Mouse (Mus musculus): ENCODE data around the gene Gm13941.

Gene Gm13941

DNA sequence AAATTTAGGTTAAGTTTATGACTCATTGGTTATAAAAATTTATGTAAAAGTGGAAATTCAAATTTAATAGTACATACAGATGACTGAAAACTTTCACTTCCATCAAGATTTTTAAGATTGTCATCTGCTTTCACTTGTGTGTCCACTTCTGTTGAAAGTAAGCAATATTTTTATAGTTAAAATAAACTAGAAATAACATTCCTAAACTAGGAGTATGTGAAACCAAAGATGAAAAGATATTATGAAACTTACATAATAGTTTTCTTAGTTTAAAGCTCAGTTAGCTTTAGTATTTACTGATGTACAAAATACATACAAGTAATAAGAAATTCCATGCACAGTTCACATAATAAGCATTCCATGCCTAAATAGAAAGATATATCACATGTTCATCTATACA is at the start of gene Gm13941:
Gm13941 (minus strand) TSS at position 101 of the 400 bp plus-strand sequence.
- no peak for DNase-seq (ENCODE audit: low spot score)

- no peak for DNase-seq (ENCODE audit: low spot score)
These were observed 47.1 kb upstream of the Gm13941 start, which contains the start of gene Gm15130 for GRCm38 (mm10) chr2:111152836-111153235. TSS of gene Gm15130 (minus strand) at chr2:111152936.

DNA sequence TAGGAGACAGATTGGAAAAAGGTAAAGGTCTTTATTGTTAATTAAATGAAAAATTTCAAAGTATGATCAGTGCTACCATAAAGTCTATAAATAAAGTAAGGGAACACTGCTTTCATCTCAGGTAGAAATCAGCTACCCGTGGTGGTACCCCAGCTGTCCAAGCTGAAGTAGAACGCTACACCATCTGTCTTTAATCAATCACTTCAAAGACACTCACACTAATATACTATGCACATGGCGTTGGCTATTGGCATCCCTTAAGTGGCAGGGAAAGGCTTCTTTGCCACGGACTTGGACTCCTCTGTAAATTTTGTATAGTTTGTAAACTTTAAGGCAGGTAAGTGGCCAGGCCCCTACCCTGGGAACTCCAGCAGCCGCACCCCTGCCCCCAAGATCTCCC is 30.0 kb upstream of the Gm13941 start:
- DNase-seq (ENCODE audit: low spot score), result no peak

GRCm38 (mm10) chr2:111058586-111059261 is 47.1 kb downstream of the Gm13941 start:
- DNase-seq (ENCODE audit: low spot score), result no peak

Data from lung, postnatal 25 days (tissue).